Mouse (Mus musculus): ENCODE measurements at regions not wholly inside any gene's neighbourhood (a gene's known extent, or its start where the extent isn't known, plus 50 kb on each side); places are given as distances from the start of the nearest gene placed in this dataset.

- TF ChIP-seq POLR2A (IDR thresholded peaks at IDR 0.05; ENCODE audit: low read depth, low read length), result no peak
- TF ChIP-seq CTCF (IDR thresholded peaks at IDR 0.05; ENCODE audit: extremely low read depth, insufficient read length, insufficient replicate concordance, low read depth, low read length), result no peak
Measured at GRCm38 (mm10) chr14:61879416-61879815, 272.2 kb downstream of the Kcnrg start.

Measured in small intestine, adult 2 months (tissue).